Mouse (Mus musculus): Measurements from ENCODE around the gene Mettl23. TPM values are rescaled to one million over a fixed set of nuclear protein-coding genes. Genes with fewer than 3 reads are reported as not detected.
"Not testable (repeated sequence)": the region's sequence is repeated elsewhere in the genome, so short reads cannot be mapped to it uniquely, and the experiment has no call there.

The Mettl23 gene
- total RNA-seq, 1 experiment from 2014 or later = 52.0 TPM

GRCm38 (mm10) chr11:116846593-116847181, 3.6 kb downstream of the Mettl23 start:
- no peak for ATAC-seq (replicated peaks; ENCODE audit: low read depth, poor library complexity, severe bottlenecking)

- ATAC-seq (replicated peaks; ENCODE audit: low read depth, poor library complexity, severe bottlenecking) = no peak
These were observed 4.4 kb downstream of the Mettl23 start for GRCm38 (mm10) chr11:116847187-116848085.

- ATAC-seq (replicated peaks; ENCODE audit: low read depth, poor library complexity, severe bottlenecking) = no peak
These were observed 5.2 kb downstream of the Mettl23 start for GRCm38 (mm10) chr11:116848086-116848876.

GRCm38 (mm10) chr11:116848877-116849178, 5.8 kb downstream of the Mettl23 start:
- not testable (repeated sequence) for ATAC-seq (replicated peaks; ENCODE audit: low read depth, poor library complexity, severe bottlenecking)

GRCm38 (mm10) chr11:116849587-116849986, 6.5 kb downstream of the Mettl23 start:
- ATAC-seq (replicated peaks; ENCODE audit: low read depth, poor library complexity, severe bottlenecking) = no peak

- ATAC-seq (replicated peaks; ENCODE audit: low read depth, poor library complexity, severe bottlenecking) = no peak
These were observed 7.0 kb downstream of the Mettl23 start for GRCm38 (mm10) chr11:116850085-116850484.

- no peak for ATAC-seq (replicated peaks; ENCODE audit: low read depth, poor library complexity, severe bottlenecking)
These were observed 7.9 kb downstream of the Mettl23 start for GRCm38 (mm10) chr11:116850833-116851477.

- no peak for ATAC-seq (replicated peaks; ENCODE audit: low read depth, poor library complexity, severe bottlenecking)
These were observed 8.7 kb downstream of the Mettl23 start for GRCm38 (mm10) chr11:116851576-116852290.

GRCm38 (mm10) chr11:116852291-116852890, 9.3 kb downstream of the Mettl23 start, which contains the start of gene Mfsd11:
Gene Mfsd11 (plus strand): TSS chr11:116852440.
- ATAC-seq (replicated peaks; ENCODE audit: low read depth, poor library complexity, severe bottlenecking) = no peak

GRCm38 (mm10) chr11:116852891-116853511, 9.9 kb downstream of the Mettl23 start, which contains the start of gene Srsf2:
Gene Srsf2 (minus strand): TSS chr11:116853094.
- ATAC-seq (replicated peaks; ENCODE audit: low read depth, poor library complexity, severe bottlenecking) = peak; percentile 77

- peak; percentile 77 for ATAC-seq (replicated peaks; ENCODE audit: low read depth, poor library complexity, severe bottlenecking)
These were observed 10.4 kb downstream of the Mettl23 start for GRCm38 (mm10) chr11:116853512-116853928.

- no peak for ATAC-seq (replicated peaks; ENCODE audit: low read depth, poor library complexity, severe bottlenecking)
These were observed 11.2 kb downstream of the Mettl23 start for GRCm38 (mm10) chr11:116854279-116854678.

GRCm38 (mm10) chr11:116857183-116857850, 14.2 kb downstream of the Mettl23 start:
- ATAC-seq (replicated peaks; ENCODE audit: low read depth, poor library complexity, severe bottlenecking) = no peak

GRCm38 (mm10) chr11:116864444-116864843, 21.4 kb downstream of the Mettl23 start:
- no peak for ATAC-seq (replicated peaks; ENCODE audit: low read depth, poor library complexity, severe bottlenecking)

GRCm38 (mm10) chr11:116865945-116866585, 23.0 kb downstream of the Mettl23 start:
- ATAC-seq (replicated peaks; ENCODE audit: low read depth, poor library complexity, severe bottlenecking) = no peak

- no peak for ATAC-seq (replicated peaks; ENCODE audit: low read depth, poor library complexity, severe bottlenecking)
These were observed 25.1 kb downstream of the Mettl23 start for GRCm38 (mm10) chr11:116868129-116868528.

- ATAC-seq (replicated peaks; ENCODE audit: low read depth, poor library complexity, severe bottlenecking) = no peak
These were observed 26.1 kb downstream of the Mettl23 start for GRCm38 (mm10) chr11:116869223-116869622.

- ATAC-seq (replicated peaks; ENCODE audit: low read depth, poor library complexity, severe bottlenecking) = no peak
These were observed 26.6 kb downstream of the Mettl23 start for GRCm38 (mm10) chr11:116869641-116870040.

Measured in common myeloid progenitor, adult 5-6 weeks (primary cell).